Mouse (Mus musculus) bone marrow macrophage, adult 2 months (primary cell): ENCODE results near the gene Dnpep.

Experiments
- CTCF ChIP-seq: IDR thresholded peaks from 2 replicates; pipeline ENCODE4 v1.5.1; 2012; ENCODE audit warnings: low read depth, mild to moderate bottlenecking, low read length, moderate library complexity
- POLR2A ChIP-seq: IDR thresholded peaks from 2 replicates; pipeline ENCODE4 v1.6.1; 2012; ENCODE audit warnings: mild to moderate bottlenecking, low read depth, low read length, borderline replicate concordance

- TF ChIP-seq CTCF (no peak), POLR2A (no peak)
Observed at GRCm38 (mm10) chr1:75365510-75366137, 47.8 kb upstream of the Dnpep start.
